Mouse (Mus musculus): ENCODE results near the gene Ears2. TPM values are rescaled to one million over a fixed set of nuclear protein-coding genes. Genes with fewer than 3 reads are reported as not detected.
A peak's percentile ranks its signal among the peaks of the same experiment; 100 is the strongest.

Gene Ears2
- total and polyA plus RNA-seq, 2 experiments from 2014 or later = 27.8 to 54.3 TPM

GRCm38 (mm10) chr7:122018247-122018646 lies 48.8 kb downstream of the Ears2 start:
- Histone ChIP-seq H3K27me3 (ENCODE audit: control insufficient read depth, insufficient read depth, low read length) (no peaks in the 10 kb centered on the region), H3K27ac (ENCODE audit: low read depth) (no peak overlapping the region), H3K4me1 (ENCODE audit: control insufficient read depth, insufficient read depth) (peaks cover 33% of the 10 kb centered on the region), H3K4me2 (ENCODE audit: low read depth, low read length) (no peak overlapping the region), H3K4me3 (ENCODE audit: low read depth, low read length) (no peak overlapping the region), H3K36me3 (replicated peaks; ENCODE audit: control insufficient read depth, insufficient read depth, low read length) (no peaks in the 10 kb centered on the region), H3K9me3 (replicated peaks; ENCODE audit: control insufficient read depth, low read length) (no peaks in the 10 kb centered on the region), H3K9ac (replicated peaks; ENCODE audit: low read depth, low read length) (peak overlapping the region; percentile 16; the same call in 1 of the 2 replicates)
- no peak for DNase-seq (ENCODE audit: low spot score)
- WGBS = 51% methylated on average over 3 of the region's 3 CpGs
- ATAC-seq (ENCODE audit: insufficient read depth, low read depth) = no peak
- TF ChIP-seq CTCF (IDR thresholded peaks at IDR 0.05; ENCODE audit: low read depth) = no peak

GRCm38 (mm10) chr7:122015734-122016133 lies 51.3 kb downstream of the Ears2 start:
- DNase-seq (ENCODE audit: low spot score) (no peak), ATAC-seq (ENCODE audit: insufficient read depth, low read depth) (no peak)
- Histone ChIP-seq H3K27me3 (ENCODE audit: control insufficient read depth, insufficient read depth, low read length) (no peaks in the 10 kb centered on the region), H3K4me1 (ENCODE audit: control insufficient read depth, insufficient read depth) (peaks cover 33% of the 10 kb centered on the region), H3K4me2 (ENCODE audit: low read depth, low read length) (peak overlapping the region; percentile 39), H3K9ac (replicated peaks; ENCODE audit: low read depth, low read length) (peak overlapping the region; percentile 13; the same call in 1 of the 2 replicates), H3K36me3 (replicated peaks; ENCODE audit: control insufficient read depth, insufficient read depth, low read length) (peaks cover 18% of the 10 kb centered on the region), H3K4me3 (ENCODE audit: low read depth, low read length) (no peak overlapping the region), H3K27ac (ENCODE audit: low read depth) (peak overlapping the region; percentile 84), H3K9me3 (replicated peaks; ENCODE audit: control insufficient read depth, low read length) (no peaks in the 10 kb centered on the region)
- TF ChIP-seq EP300 (IDR thresholded peaks at IDR 0.05; ENCODE audit: low read depth) (no peak), CTCF (IDR thresholded peaks at IDR 0.05; ENCODE audit: low read depth) (no peak)
- WGBS = 47% methylated on average over 10 of the region's 10 CpGs

- peak; percentile 61 for DNase-seq (ENCODE audit: low spot score)
- Histone ChIP-seq H3K4me2 (ENCODE audit: low read depth, low read length) (peak overlapping the region; percentile 39), H3K4me1 (ENCODE audit: control insufficient read depth, insufficient read depth) (peaks cover 33% of the 10 kb centered on the region), H3K36me3 (replicated peaks; ENCODE audit: control insufficient read depth, insufficient read depth, low read length) (peaks cover 24% of the 10 kb centered on the region), H3K27ac (ENCODE audit: low read depth) (peak overlapping the region; percentile 84), H3K9ac (replicated peaks; ENCODE audit: low read depth, low read length) (peak overlapping the region; percentile 13), H3K27me3 (ENCODE audit: control insufficient read depth, insufficient read depth, low read length) (no peaks in the 10 kb centered on the region), H3K9me3 (replicated peaks; ENCODE audit: control insufficient read depth, low read length) (no peaks in the 10 kb centered on the region), H3K4me3 (ENCODE audit: low read depth, low read length) (no peak overlapping the region)
- TF ChIP-seq CTCF (IDR thresholded peaks at IDR 0.05; ENCODE audit: low read depth) = peak; percentile 44; the same call in 1 of the 2 replicates
- no peak for TF ChIP-seq EP300 (IDR thresholded peaks at IDR 0.05; ENCODE audit: low read depth)
- peak; percentile 80 for ATAC-seq (ENCODE audit: insufficient read depth, low read depth)
- 22% methylated on average over 8 of the region's 8 CpGs for WGBS
Measured at GRCm38 (mm10) chr7:122015105-122015504, 52.0 kb downstream of the Ears2 start.

- H3K4me2 ChIP-seq (ENCODE audit: low read depth, low read length) = no peak overlapping the region
- H3K9ac ChIP-seq (replicated peaks; ENCODE audit: low read depth, low read length) = no peak overlapping the region
- no peak overlapping the region for H3K4me3 ChIP-seq (ENCODE audit: low read depth, low read length)
- DNase-seq (ENCODE audit: low spot score) = no peak
- H3K4me1 ChIP-seq (ENCODE audit: control insufficient read depth, insufficient read depth) = peaks cover 17% of the 10 kb centered on the region
- ATAC-seq (ENCODE audit: insufficient read depth, low read depth) = no peak
- no peaks in the 10 kb centered on the region for H3K27me3 ChIP-seq (ENCODE audit: control insufficient read depth, insufficient read depth, low read length)
- TF ChIP-seq CTCF (IDR thresholded peaks at IDR 0.05; ENCODE audit: low read depth) (no peak), EP300 (IDR thresholded peaks at IDR 0.05; ENCODE audit: low read depth) (no peak)
- H3K27ac ChIP-seq (ENCODE audit: low read depth) = no peak overlapping the region
- H3K9me3 ChIP-seq (replicated peaks; ENCODE audit: control insufficient read depth, low read length) = no peaks in the 10 kb centered on the region
- H3K36me3 ChIP-seq (replicated peaks; ENCODE audit: control insufficient read depth, insufficient read depth, low read length) = peaks cover 41% of the 10 kb centered on the region
- 52% methylated on average over 10 of the region's 10 CpGs for WGBS
Measured at GRCm38 (mm10) chr7:122012949-122013348, 54.1 kb downstream of the Ears2 start.

GRCm38 (mm10) chr7:122012370-122012769 lies 54.7 kb downstream of the Ears2 start:
- no peak for ATAC-seq (ENCODE audit: insufficient read depth, low read depth)
- TF ChIP-seq CTCF (IDR thresholded peaks at IDR 0.05; ENCODE audit: low read depth) (no peak), EP300 (IDR thresholded peaks at IDR 0.05; ENCODE audit: low read depth) (no peak)
- no peak for DNase-seq (ENCODE audit: low spot score)
- H3K27ac ChIP-seq (ENCODE audit: low read depth) = no peak overlapping the region
- no peak overlapping the region for H3K4me3 ChIP-seq (ENCODE audit: low read depth, low read length)
- no peaks in the 10 kb centered on the region for H3K9me3 ChIP-seq (replicated peaks; ENCODE audit: control insufficient read depth, low read length)
- H3K27me3 ChIP-seq (ENCODE audit: control insufficient read depth, insufficient read depth, low read length) = no peaks in the 10 kb centered on the region
- no peak overlapping the region for H3K9ac ChIP-seq (replicated peaks; ENCODE audit: low read depth, low read length)
- H3K36me3 ChIP-seq (replicated peaks; ENCODE audit: control insufficient read depth, insufficient read depth, low read length) = peaks cover 45% of the 10 kb centered on the region
- no peak overlapping the region for H3K4me2 ChIP-seq (ENCODE audit: low read depth, low read length)
- WGBS = 93% methylated on average over 4 of the region's 4 CpGs
- H3K4me1 ChIP-seq (ENCODE audit: control insufficient read depth, insufficient read depth) = peaks cover 17% of the 10 kb centered on the region

- peaks cover 89% of the 10 kb centered on the region for H3K36me3 ChIP-seq (replicated peaks; ENCODE audit: control insufficient read depth, insufficient read depth, low read length)
- TF ChIP-seq EP300 (IDR thresholded peaks at IDR 0.05; ENCODE audit: low read depth) (no peak), CTCF (IDR thresholded peaks at IDR 0.05; ENCODE audit: low read depth) (no peak)
Measured at GRCm38 (mm10) chr7:122000396-122000795, 66.7 kb downstream of the Ears2 start.

More at GRCm38 (mm10) chr7:122000396-122000795, 66.7 kb downstream of the Ears2 start:
- H3K4me2 ChIP-seq (ENCODE audit: low read depth, low read length) = no peak overlapping the region
- no peaks in the 10 kb centered on the region for H3K4me1 ChIP-seq (ENCODE audit: control insufficient read depth, insufficient read depth)
- 71% methylated on average over 8 of the region's 8 CpGs for WGBS
- DNase-seq (ENCODE audit: low spot score) (no peak), ATAC-seq (ENCODE audit: insufficient read depth, low read depth) (no peak)
- peaks cover 7% of the 10 kb centered on the region; the same call in 1 of the 2 replicates for H3K9me3 ChIP-seq (replicated peaks; ENCODE audit: control insufficient read depth, low read length)
- no peak overlapping the region for H3K9ac ChIP-seq (replicated peaks; ENCODE audit: low read depth, low read length)
- H3K27ac ChIP-seq (ENCODE audit: low read depth) = no peak overlapping the region
- no peak overlapping the region for H3K4me3 ChIP-seq (ENCODE audit: low read depth, low read length)
- no peaks in the 10 kb centered on the region for H3K27me3 ChIP-seq (ENCODE audit: control insufficient read depth, insufficient read depth, low read length)
